Mouse (Mus musculus) brain, embryonic 14.5 days (tissue): ENCODE results near the gene Dmwd.

ENCODE experiments used
- CTCF ChIP-seq: fragments of 200-500 bp; IDR thresholded peaks from 2 replicates; pipeline ENCODE4 v1.5.1; 2012; ENCODE audit warnings: inconsistent platforms, mild to moderate bottlenecking, moderate library complexity, borderline replicate concordance; ENCODE audit not compliant: insufficient read depth, insufficient read length; ENCODE audit errors: extremely low read depth
- POLR2A ChIP-seq: fragments of 200-500 bp; IDR thresholded peaks from 2 replicates; pipeline ENCODE4 v1.6.1; 2012; ENCODE audit warnings: mild to moderate bottlenecking, inconsistent platforms, borderline replicate concordance; ENCODE audit not compliant: poor library complexity, insufficient read depth, insufficient read length, severe bottlenecking; ENCODE audit errors: extremely low read depth

DNA sequence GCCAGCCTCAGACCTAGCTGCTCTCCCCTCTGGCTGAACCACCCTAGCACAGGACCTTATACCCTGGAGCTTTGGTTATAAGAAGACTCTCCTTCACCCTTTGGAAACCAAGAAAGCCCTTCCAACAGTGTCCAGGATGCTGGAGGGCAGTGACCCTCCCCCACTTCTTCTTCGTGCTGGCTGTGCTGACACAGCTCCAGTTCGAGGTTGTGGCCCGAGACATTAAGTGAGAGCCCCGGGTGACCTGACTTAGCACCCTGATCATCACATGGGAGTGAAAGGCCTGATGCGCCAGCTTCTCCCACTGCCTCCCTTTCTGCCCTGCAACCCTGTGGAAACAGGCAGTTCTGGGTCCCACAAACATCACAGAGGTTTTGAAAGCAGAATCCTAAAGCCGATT, 9.5 kb downstream of the Dmwd start:
- TF ChIP-seq POLR2A: no peak
- TF ChIP-seq CTCF: no peak
